Mouse (Mus musculus) limb, embryonic 12.5 days (tissue): ENCODE measurements at regions not wholly inside any gene's neighbourhood (a gene's known extent, or its start where the extent isn't known, plus 50 kb on each side); places are given as distances from the start of the nearest gene placed in this dataset.

ENCODE experiments used
- ATAC-seq: fragments of 200-750 bp; cut with Nextera tagmentation; 2 replicates; pipeline ENCODE4 v1.8.0; 2017; ENCODE audit warnings: low read depth, moderate TSS enrichment; ENCODE audit not compliant: insufficient number of reproducible peaks, insufficient read depth, low FRiP score, low TSS enrichment
- H3K27ac ChIP-seq: fragments of 300-500 bp; sonication (generic); 2 replicates; pipeline ENCODE4 v1.5.1; 2016; ENCODE audit warnings: mild to moderate bottlenecking, moderate library complexity
- H3K27me3 ChIP-seq: fragments of 300-500 bp; sonication (generic); 2 replicates; pipeline ENCODE4 v1.6.1; 2016; ENCODE audit warnings: mild to moderate bottlenecking, moderate library complexity
- H3K36me3 ChIP-seq: fragments of 300-500 bp; sonication (generic); 2 replicates; pipeline ENCODE4 v1.6.1; 2016; ENCODE audit warnings: mild to moderate bottlenecking, moderate library complexity
- H3K4me1 ChIP-seq: fragments of 300-500 bp; sonication (generic); replicated peaks from 2 replicates; pipeline ENCODE4 v1.6.1; 2016
- H3K4me2 ChIP-seq: fragments of 300-500 bp; sonication (generic); 2 replicates; pipeline ENCODE4 v1.6.1; 2016; ENCODE audit warnings: mild to moderate bottlenecking, moderate library complexity
- H3K4me3 ChIP-seq: fragments of 300-500 bp; sonication (generic); replicated peaks from 2 replicates; pipeline ENCODE4 v1.5.1; 2016; ENCODE audit warnings: mild to moderate bottlenecking
- H3K9ac ChIP-seq: fragments of 300-500 bp; sonication (generic); replicated peaks from 2 replicates; pipeline ENCODE4 v1.6.1; 2016; ENCODE audit warnings: mild to moderate bottlenecking, moderate library complexity
- H3K9me3 ChIP-seq: fragments of 300-500 bp; sonication (generic); 2 replicates; pipeline ENCODE4 v1.6.1; 2016; ENCODE audit warnings: mild to moderate bottlenecking, moderate library complexity
- WGBS: fragments of 180-500 bp; shearing (Covaris S2); methylation state at CpG from one replicate; pipeline ENCODE4 v1.1.7; 2016; 5-methylcytosine and 5-hydroxymethylcytosine counted together

DNA sequence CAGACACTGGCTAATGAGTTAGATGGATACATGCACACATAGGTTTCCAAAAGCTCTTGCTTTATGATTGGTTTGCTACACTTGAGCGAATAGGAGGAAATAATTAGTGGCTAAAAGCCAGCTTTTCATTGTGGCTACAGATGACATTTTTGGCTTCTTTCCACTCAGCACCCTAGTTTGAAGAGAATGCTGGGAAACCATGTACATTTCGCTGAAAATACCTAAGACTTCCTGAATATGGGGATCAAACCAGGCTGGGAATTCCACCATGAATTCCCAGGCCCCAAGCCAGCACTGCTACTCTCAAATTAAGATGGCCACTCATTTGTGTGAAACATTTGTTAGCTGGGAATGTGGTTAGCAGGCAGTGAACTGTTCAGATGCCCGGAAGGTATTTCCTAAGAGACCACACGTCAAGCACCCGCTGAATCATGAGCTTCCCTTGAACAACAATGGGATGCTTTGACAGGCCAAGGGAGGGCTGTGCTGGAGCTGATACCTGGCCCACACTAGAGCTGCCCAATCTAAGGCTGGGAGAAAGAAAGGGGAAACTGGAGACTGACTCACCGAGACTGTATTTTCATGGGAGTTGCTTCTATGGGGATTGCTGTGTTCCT lies 195.5 kb downstream of the Foxa2 start:
- H3K4me1 ChIP-seq = no peaks in the 10 kb centered on the region
- H3K9ac ChIP-seq = no peak overlapping the region
- H3K27me3 ChIP-seq = no peaks in the 10 kb centered on the region
- no peaks in the 10 kb centered on the region for H3K9me3 ChIP-seq
- ATAC-seq = no peak
- no peak overlapping the region for H3K4me2 ChIP-seq
- no peak overlapping the region for H3K4me3 ChIP-seq
- WGBS = 88% methylated on average over 6 of the region's 6 CpGs
- H3K36me3 ChIP-seq = no peaks in the 10 kb centered on the region
- H3K27ac ChIP-seq = no peak overlapping the region

DNA sequence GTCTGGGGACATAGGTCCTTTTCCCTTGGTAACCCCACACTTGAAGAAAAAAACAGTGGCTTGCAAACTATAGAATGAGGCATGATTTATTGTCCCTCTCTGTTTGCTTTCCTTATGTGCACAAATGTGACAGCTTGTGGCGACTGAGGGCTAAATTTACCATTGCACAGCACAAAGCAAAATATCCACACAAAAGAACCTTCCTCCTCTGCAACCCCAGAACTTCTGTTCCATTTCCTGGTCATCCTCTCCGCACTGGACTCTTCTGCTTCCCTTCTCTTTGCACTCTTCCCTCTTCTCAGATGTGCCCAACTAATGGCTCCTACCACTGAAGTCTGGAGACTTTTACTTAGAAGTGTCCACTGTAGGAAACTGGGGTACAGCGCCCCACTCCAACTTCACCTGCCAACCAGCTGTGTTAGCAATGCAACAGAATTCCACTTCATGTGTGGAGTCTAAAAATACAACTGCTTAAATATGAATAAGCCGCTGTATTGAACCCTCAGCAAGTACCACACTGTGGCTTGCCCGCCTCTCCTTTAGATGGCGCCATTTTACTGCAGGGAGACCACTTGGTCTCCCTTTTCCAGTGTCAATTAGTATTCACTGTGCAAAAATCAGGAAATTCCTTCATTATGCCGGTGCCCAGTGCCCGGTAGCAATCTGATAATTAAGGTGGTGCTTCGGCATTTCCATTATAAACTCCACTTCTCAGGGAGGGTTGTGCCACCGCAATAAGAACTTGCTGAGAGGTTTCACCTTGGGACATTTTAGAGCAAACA lies 199.6 kb downstream of the Foxa2 start:
- 30% methylated on average over 10 of the region's 10 CpGs for WGBS

DNA sequence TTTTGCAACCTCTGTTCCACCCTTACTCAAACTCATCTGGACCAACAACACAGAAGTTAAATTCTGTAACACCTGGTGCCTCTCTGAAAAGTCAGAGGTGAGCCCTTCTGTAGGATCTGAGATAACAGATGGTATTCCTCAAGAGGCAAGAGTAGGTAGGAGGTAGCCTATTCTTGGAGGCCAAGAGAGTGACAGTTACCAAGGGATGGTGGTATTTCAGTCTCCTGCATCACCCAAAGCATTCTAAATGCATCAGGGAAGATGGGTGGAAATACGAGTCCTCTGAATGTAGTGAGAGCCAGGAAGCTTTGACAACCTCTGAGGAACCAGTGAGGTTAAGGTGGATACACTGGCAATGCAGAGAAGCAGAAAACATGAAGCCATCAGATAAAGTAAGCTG lies 201.5 kb downstream of the Foxa2 start:
- no peak overlapping the region for H3K4me3 ChIP-seq
- no peaks in the 10 kb centered on the region for H3K4me1 ChIP-seq
- WGBS = 64% methylated on average over 1 of the region's 1 CpGs
- no peaks in the 10 kb centered on the region for H3K27me3 ChIP-seq
- no peak overlapping the region for H3K4me2 ChIP-seq
- H3K9ac ChIP-seq = no peak overlapping the region
- H3K27ac ChIP-seq = no peak overlapping the region
- H3K36me3 ChIP-seq = no peaks in the 10 kb centered on the region
- ATAC-seq = no peak
- H3K9me3 ChIP-seq = no peaks in the 10 kb centered on the region

More for the DNA sequence above, 199.6 kb downstream of the Foxa2 start:
- H3K4me2 ChIP-seq = no peak overlapping the region
- H3K4me1 ChIP-seq = no peaks in the 10 kb centered on the region
- no peaks in the 10 kb centered on the region for H3K27me3 ChIP-seq
- no peak overlapping the region for H3K27ac ChIP-seq
- no peak overlapping the region for H3K9ac ChIP-seq
- ATAC-seq = no peak
- H3K4me3 ChIP-seq = no peak overlapping the region
- H3K36me3 ChIP-seq = no peaks in the 10 kb centered on the region
- no peaks in the 10 kb centered on the region for H3K9me3 ChIP-seq

DNA sequence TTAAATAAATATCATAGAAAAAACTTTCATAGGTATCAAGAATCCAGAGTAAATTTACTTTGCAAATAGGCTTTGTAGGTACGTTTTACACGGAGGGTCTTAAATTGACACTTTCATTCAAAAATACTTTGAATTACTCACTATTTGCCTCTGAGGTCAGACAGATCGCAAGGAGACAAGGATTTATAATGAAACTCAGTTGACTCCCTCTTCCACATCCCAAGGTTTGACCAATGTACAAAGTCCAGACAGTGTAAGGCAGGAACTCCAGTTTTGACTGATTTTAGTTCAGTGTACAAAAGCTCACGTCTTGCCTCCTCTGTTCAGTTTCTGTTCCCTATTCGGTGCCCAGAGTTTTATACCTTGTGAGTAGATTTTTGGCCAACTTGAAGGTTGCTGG lies 205.8 kb downstream of the Foxa2 start:
- 88% methylated on average over 5 of the region's 5 CpGs for WGBS
- H3K9ac ChIP-seq = no peak overlapping the region
- H3K4me2 ChIP-seq = no peak overlapping the region
- no peaks in the 10 kb centered on the region for H3K27me3 ChIP-seq
- no peaks in the 10 kb centered on the region for H3K36me3 ChIP-seq
- H3K27ac ChIP-seq = no peak overlapping the region
- no peak overlapping the region for H3K4me3 ChIP-seq
- no peaks in the 10 kb centered on the region for H3K9me3 ChIP-seq
- no peak for ATAC-seq
- no peaks in the 10 kb centered on the region for H3K4me1 ChIP-seq

DNA sequence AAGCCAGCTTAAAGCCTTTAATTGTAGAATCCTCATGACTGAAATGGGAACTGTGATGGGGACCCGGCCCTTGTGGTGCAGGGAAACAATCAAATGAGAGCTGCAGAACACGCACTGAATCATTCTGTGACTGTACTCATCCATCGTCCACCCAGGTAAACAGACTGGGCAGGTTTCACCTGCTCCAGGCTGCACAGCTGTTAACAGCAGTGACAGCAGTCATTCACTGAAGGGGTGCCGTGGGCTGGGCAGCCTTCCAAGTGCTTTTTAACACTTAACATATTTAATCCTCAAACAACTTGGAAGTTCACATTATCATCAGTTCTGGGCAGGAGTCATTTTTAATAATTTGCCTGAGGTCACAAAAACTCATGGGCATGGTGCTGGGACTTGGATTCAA lies 208.2 kb downstream of the Foxa2 start:
- Histone ChIP-seq H3K4me1 (no peaks in the 10 kb centered on the region), H3K4me3 (no peak overlapping the region), H3K9ac (no peak overlapping the region), H3K9me3 (no peaks in the 10 kb centered on the region), H3K27me3 (no peaks in the 10 kb centered on the region), H3K4me2 (no peak overlapping the region), H3K27ac (no peak overlapping the region), H3K36me3 (no peaks in the 10 kb centered on the region)
- 76% methylated on average over 4 of the region's 4 CpGs for WGBS
- no peak for ATAC-seq

DNA sequence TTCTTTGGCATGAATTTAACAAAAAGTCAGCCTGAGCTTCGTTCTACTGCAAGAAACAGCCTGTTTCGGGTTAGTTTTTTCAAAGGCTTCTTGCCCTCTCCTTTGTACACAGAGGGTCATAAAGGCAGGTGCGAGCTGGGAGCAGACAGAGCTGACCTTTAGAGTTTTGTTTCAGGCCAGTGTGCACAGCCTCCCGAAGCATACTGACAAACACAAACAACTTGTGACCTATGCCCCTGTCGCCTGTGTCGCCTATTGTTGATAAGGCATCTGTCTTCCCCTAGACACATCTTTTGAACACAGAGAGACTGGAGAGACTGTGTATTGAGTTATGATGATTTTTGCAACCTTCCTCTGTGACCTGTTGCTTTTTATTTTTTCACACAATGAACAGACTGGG lies 216.2 kb downstream of the Foxa2 start:
- Histone ChIP-seq H3K4me2 (no peak overlapping the region), H3K4me3 (no peak overlapping the region)

DNA sequence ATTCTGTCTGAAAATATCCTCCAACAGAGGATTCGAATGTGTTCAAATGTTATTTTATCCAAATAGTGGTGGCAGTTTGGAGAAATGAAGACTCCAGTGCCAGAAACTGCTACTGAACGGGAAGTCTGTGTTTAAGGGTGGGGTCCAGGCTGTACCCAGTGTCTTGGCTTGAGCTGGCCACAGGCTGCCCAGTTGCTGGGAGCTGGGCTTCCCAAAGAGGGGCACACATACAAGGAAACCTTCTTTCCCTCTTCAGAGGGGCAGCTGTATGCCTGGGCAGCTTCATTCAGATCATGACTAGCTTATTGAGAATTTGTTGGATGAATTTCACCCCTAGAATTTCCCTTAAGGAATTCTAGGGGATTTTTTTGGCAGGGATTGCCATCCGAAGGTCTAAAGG lies 229.8 kb downstream of the Foxa2 start:
- no peak overlapping the region for H3K4me3 ChIP-seq
- no peaks in the 10 kb centered on the region for H3K27me3 ChIP-seq
- no peaks in the 10 kb centered on the region for H3K36me3 ChIP-seq
- no peak overlapping the region for H3K9ac ChIP-seq
- H3K9me3 ChIP-seq = no peaks in the 10 kb centered on the region
- no peak for ATAC-seq
- H3K4me1 ChIP-seq = no peaks in the 10 kb centered on the region
- no peak overlapping the region for H3K4me2 ChIP-seq
- 82% methylated on average over 3 of the region's 3 CpGs for WGBS
- H3K27ac ChIP-seq = no peak overlapping the region

More for the DNA sequence above, 216.2 kb downstream of the Foxa2 start:
- H3K36me3 ChIP-seq = no peaks in the 10 kb centered on the region
- ATAC-seq = no peak
- 31% methylated on average over 6 of the region's 6 CpGs for WGBS
- H3K27ac ChIP-seq = no peak overlapping the region
- no peak overlapping the region for H3K9ac ChIP-seq
- no peaks in the 10 kb centered on the region for H3K27me3 ChIP-seq
- no peaks in the 10 kb centered on the region for H3K4me1 ChIP-seq
- H3K9me3 ChIP-seq = no peaks in the 10 kb centered on the region

DNA sequence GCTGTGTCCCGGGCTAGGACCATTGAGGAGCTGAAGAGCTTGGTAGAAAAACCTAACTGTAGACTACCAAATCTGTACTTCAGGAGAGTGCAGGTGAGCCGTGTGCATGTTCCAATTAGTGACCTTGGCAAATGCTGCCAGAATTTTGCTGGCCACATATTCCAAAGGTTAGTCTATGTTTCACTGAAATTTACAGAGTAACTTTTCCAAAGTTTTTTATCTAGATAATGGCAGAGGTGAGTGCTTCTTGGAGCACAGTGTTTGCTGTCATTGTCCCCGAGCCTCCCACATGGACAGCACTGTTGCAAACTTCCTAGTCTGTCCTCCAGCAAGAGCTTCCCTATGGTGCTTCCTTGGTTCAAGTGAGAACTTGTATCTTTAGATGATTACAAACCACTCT lies 232.5 kb downstream of the Foxa2 start:
- no peak for ATAC-seq
- no peaks in the 10 kb centered on the region for H3K9me3 ChIP-seq
- no peak overlapping the region for H3K27ac ChIP-seq
- no peak overlapping the region for H3K4me3 ChIP-seq
- no peaks in the 10 kb centered on the region for H3K36me3 ChIP-seq
- no peaks in the 10 kb centered on the region for H3K4me1 ChIP-seq
- H3K9ac ChIP-seq = no peak overlapping the region
- H3K27me3 ChIP-seq = no peaks in the 10 kb centered on the region; the same call in 1 of the 2 replicates
- no peak overlapping the region for H3K4me2 ChIP-seq
- WGBS = 78% methylated on average over 3 of the region's 3 CpGs

DNA sequence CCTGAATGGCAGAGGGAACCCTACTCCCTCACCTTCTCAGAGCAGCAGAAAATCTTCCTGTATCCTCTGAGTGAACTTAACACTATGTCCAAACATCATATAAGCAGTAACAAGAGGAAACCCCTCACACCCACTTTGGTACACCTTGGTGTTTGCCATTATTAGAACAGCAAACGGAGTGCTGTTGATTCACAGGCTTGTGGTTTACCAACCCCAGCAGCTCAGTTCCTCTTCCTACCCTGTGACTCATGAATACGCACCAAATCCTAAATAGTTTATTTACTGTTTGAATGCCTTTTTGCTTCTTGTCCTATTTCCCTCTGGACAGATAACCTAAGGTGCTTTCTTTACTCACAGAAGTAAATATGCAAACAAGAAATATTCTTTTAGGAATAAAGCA lies 233.3 kb downstream of the Foxa2 start:
- no peak overlapping the region for H3K4me2 ChIP-seq
- H3K4me3 ChIP-seq = no peak overlapping the region
- no peaks in the 10 kb centered on the region for H3K4me1 ChIP-seq
- H3K9me3 ChIP-seq = no peaks in the 10 kb centered on the region
- 79% methylated on average over 2 of the region's 2 CpGs for WGBS
- no peaks in the 10 kb centered on the region for H3K36me3 ChIP-seq
- no peak overlapping the region for H3K9ac ChIP-seq
- no peak overlapping the region for H3K27ac ChIP-seq
- peaks cover under 1% of the 10 kb centered on the region; the same call in 1 of the 2 replicates for H3K27me3 ChIP-seq
- ATAC-seq = no peak

DNA sequence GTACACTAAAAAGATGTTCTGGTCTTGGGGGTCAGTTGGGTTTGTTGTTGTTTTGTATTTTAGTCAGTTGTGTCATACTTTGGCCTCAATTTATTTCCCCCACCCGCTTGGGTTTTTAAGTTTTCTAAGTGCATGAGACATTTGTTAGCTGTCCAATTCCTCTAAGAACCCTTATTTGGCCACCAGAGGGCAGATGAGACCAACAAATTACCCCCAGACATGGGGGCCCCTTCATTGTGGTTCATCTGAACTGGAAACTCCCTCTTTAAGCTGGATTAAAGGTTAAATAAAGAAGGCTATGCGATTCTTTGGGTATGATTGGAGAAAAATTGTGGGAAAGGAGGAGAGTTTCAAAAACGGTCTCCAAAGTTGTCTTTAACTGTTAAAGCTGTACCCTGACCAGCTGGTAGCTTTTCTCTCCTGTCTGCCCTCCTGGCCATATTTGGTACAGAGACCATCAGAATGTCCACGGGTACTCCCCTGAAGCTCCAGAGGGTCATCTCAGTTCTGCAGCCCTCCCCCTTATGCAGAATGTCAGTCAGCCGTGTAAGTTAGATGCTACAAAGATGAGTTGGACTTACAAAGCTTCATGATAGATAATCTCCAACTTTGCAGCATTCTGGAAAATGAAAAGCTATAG lies 238.6 kb downstream of the Foxa2 start:
- H3K27me3 ChIP-seq = peaks cover 21% of the 10 kb centered on the region
- no peak for ATAC-seq
- no peaks in the 10 kb centered on the region for H3K4me1 ChIP-seq
- H3K4me3 ChIP-seq = no peak overlapping the region
- WGBS = 50% methylated on average over 5 of the region's 5 CpGs
- H3K4me2 ChIP-seq = no peak overlapping the region
- H3K9ac ChIP-seq = no peak overlapping the region
- no peak overlapping the region for H3K27ac ChIP-seq
- H3K9me3 ChIP-seq = no peaks in the 10 kb centered on the region
- H3K36me3 ChIP-seq = no peaks in the 10 kb centered on the region

DNA sequence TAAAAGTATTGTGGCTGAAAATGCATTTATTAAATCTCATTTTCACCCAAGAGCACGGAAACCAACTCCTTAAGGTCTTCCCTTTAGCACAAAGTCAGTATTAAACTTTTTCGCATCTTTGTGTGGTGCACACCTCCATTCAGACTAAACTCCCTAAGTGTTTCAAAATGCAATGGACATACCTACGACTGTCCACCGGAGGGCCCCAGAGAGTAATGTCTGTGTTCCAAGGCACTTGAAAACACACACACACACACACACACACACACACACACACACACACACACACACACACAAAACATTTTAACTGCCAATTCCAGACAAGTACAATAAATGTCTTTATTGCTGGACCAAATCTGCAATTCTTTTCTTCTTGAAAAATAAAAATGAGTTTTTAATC lies 243.7 kb downstream of the Foxa2 start:
- ATAC-seq = no peak
- Histone ChIP-seq H3K4me3 (no peak overlapping the region), H3K4me1 (no peaks in the 10 kb centered on the region), H3K4me2 (no peak overlapping the region), H3K27ac (no peak overlapping the region), H3K36me3 (no peaks in the 10 kb centered on the region), H3K27me3 (peaks cover 27% of the 10 kb centered on the region), H3K9me3 (no peaks in the 10 kb centered on the region), H3K9ac (no peak overlapping the region)
- 33% methylated on average over 4 of the region's 4 CpGs for WGBS
